Mouse (Mus musculus) hindbrain, embryonic 14.5 days (tissue): ENCODE results near the gene Ankrd40. TPM values are rescaled to one million over a fixed set of nuclear protein-coding genes. Genes with fewer than 3 reads are reported as not detected.
A peak's percentile ranks its signal among the peaks of the same experiment; 100 is the strongest.

Source experiments
- ATAC-seq: fragments of 200-750 bp; cut with Nextera tagmentation; 2 replicates; pipeline ENCODE4 v1.8.0; 2017; ENCODE audit warnings: moderate number of reproducible peaks, mild to moderate bottlenecking, moderate TSS enrichment, moderate library complexity; ENCODE audit not compliant: low FRiP score
- DNase-seq: peaks from one replicate; pipeline ENCODE4 v3.0.0-alpha.2; 2015; ENCODE audit warnings: low spot score
- H3K27ac ChIP-seq: fragments of 300-500 bp; sonication (generic); 2 replicates; pipeline ENCODE4 v1.5.1; 2014; ENCODE audit warnings: mild to moderate bottlenecking, moderate library complexity
- H3K27me3 ChIP-seq: fragments of 300-500 bp; sonication (generic); 2 replicates; pipeline ENCODE4 v1.6.1; 2014; ENCODE audit warnings: mild to moderate bottlenecking, low read length, mixed read lengths; ENCODE audit not compliant: control insufficient read depth, insufficient read depth
- H3K36me3 ChIP-seq: fragments of 300-500 bp; sonication (generic); replicated peaks from 2 replicates; pipeline ENCODE4 v1.6.1; 2014; ENCODE audit not compliant: control insufficient read depth, insufficient read depth
- H3K4me1 ChIP-seq: fragments of 300-500 bp; sonication (generic); replicated peaks from 2 replicates; pipeline ENCODE4 v1.6.1; 2014; ENCODE audit warnings: antibody characterized with exemption, low read length, mixed read lengths; ENCODE audit not compliant: control insufficient read depth, insufficient read depth
- H3K4me2 ChIP-seq: fragments of 300-500 bp; sonication (generic); replicated peaks from 2 replicates; pipeline ENCODE4 v1.6.1; 2014; ENCODE audit warnings: mild to moderate bottlenecking, moderate library complexity
- H3K4me3 ChIP-seq: fragments of 300-500 bp; sonication (generic); replicated peaks from 2 replicates; pipeline ENCODE4 v1.5.1; 2014; ENCODE audit warnings: mild to moderate bottlenecking, low read length
- H3K9ac ChIP-seq: fragments of 300-500 bp; sonication (generic); 2 replicates; pipeline ENCODE4 v1.6.1; 2014
- H3K9me3 ChIP-seq: fragments of 300-500 bp; sonication (generic); 2 replicates; pipeline ENCODE4 v1.6.1; 2016; ENCODE audit warnings: low read length; ENCODE audit not compliant: control insufficient read depth
- WGBS: fragments of 180-500 bp; shearing (Covaris S2); extraction: QIAGEN DNeasy Blood & Tissue Kit; methylation state at CpG from one replicate; pipeline ENCODE4 v1.1.7; 2014; 5-methylcytosine and 5-hydroxymethylcytosine counted together
- polyA plus RNA-seq: library from polyadenylated mRNA; unstranded; fragments of >200 nt; fragmentation: Nextera tagmentation; extraction: Ambion mirVana; gene quantifications from 2 replicates; pipeline ENCODE4 v1.2.1, GENCODE M21; 2014

Ankrd40 gene
- polyA plus RNA-seq, 1 experiment from 2014 or later = 12.8 TPM

DNA sequence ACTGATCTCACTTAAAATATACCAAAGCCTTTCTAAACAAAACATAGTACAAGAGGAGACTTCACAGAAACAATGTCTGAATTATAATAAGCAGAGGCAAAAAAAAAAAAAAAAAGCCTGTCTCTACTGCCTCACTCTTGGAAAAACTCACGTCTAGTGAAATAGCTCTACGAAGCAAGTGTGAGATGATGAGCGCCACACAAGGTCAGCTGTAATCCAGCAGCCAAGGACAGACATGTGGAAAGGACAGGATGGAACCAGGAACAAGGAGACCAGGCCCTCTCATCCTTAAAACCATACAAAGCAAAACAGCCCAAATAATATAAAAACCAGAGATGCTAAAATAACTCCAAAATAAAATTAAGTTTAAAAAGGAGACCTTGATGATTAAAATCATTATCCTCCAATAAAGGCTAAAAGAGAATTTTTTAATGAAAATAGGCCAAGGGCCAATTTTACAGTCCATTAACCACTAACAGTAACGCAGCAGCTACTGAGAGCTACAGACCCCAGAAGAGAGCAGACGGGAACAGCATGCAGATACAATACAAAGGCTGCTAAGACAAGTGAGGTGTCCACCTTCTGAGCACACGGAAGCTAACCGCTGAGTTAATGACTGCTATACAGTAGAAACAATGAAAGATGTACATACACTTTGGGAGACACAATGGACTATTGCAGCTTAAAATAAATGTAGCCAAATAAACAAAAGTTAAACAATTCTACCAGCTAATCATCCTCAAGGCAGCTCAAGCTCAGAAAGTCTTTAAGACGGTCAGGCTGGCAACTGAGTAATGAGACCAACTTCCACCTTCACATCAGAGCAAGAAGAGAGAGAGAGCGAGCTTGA, 32.6 kb upstream of the Ankrd40 start:
- Histone ChIP-seq H3K4me1 (no peaks in the 10 kb centered on the region), H3K9me3 (no peaks in the 10 kb centered on the region), H3K36me3 (peaks cover 97% of the 10 kb centered on the region), H3K9ac (no peak overlapping the region), H3K27me3 (no peaks in the 10 kb centered on the region), H3K4me2 (no peak overlapping the region), H3K4me3 (no peak overlapping the region), H3K27ac (no peak overlapping the region)
- 55% methylated on average over 9 of the region's 9 CpGs for WGBS
- ATAC-seq = no peak
- DNase-seq = no peak

GRCm38 (mm10) chr11:94312733-94313132, 15.1 kb upstream of the Ankrd40 start:
- H3K4me3 ChIP-seq = no peak overlapping the region
- H3K27me3 ChIP-seq = no peaks in the 10 kb centered on the region
- peaks cover 13% of the 10 kb centered on the region; the same call in 1 of the 2 replicates for H3K36me3 ChIP-seq
- H3K9me3 ChIP-seq = no peaks in the 10 kb centered on the region
- no peak overlapping the region for H3K27ac ChIP-seq
- DNase-seq (no peak), ATAC-seq (no peak)
- 82% methylated on average over 1 of the region's 1 CpGs for WGBS
- no peak overlapping the region for H3K4me2 ChIP-seq
- H3K9ac ChIP-seq = no peak overlapping the region
- H3K4me1 ChIP-seq = peaks cover 36% of the 10 kb centered on the region

- no peaks in the 10 kb centered on the region for H3K27me3 ChIP-seq
- H3K9me3 ChIP-seq = no peaks in the 10 kb centered on the region
- 84% methylated on average over 2 of the region's 2 CpGs for WGBS
- ATAC-seq (no peak), DNase-seq (no peak)
- H3K4me1 ChIP-seq = peaks cover 40% of the 10 kb centered on the region
- H3K4me3 ChIP-seq = no peak overlapping the region
- H3K36me3 ChIP-seq = no peaks in the 10 kb centered on the region; the same call in 1 of the 2 replicates
- no peak overlapping the region for H3K4me2 ChIP-seq
- no peak overlapping the region for H3K27ac ChIP-seq
- no peak overlapping the region for H3K9ac ChIP-seq
Observed at GRCm38 (mm10) chr11:94314098-94314652, 13.6 kb upstream of the Ankrd40 start.

DNA sequence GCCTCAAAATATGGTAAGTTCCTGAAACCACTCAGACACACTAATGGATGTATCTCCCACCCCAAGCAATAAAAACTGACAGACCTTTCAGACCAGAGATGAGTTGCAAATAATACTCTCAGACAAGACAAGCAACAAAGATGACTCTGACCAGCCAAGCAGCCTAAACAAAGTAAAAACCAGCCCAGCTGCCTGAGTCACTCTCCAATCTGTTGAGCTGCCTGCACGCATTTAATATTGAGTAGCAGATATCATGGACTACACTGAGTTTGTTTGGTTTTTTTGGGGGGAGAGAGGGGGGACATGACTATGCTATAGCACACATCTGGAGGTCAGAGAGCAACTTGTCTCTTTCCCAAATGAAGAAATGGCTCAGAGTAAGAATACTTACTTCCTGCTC, 12.5 kb upstream of the Ankrd40 start:
- ATAC-seq = no peak
- Histone ChIP-seq H3K4me1 (peaks cover 51% of the 10 kb centered on the region), H3K9ac (no peak overlapping the region), H3K4me3 (no peak overlapping the region), H3K27me3 (no peaks in the 10 kb centered on the region), H3K27ac (no peak overlapping the region), H3K9me3 (no peaks in the 10 kb centered on the region), H3K4me2 (no peak overlapping the region), H3K36me3 (no peaks in the 10 kb centered on the region; the same call in 1 of the 2 replicates)
- DNase-seq = no peak
- WGBS = 70% methylated on average over 1 of the region's 1 CpGs

DNA sequence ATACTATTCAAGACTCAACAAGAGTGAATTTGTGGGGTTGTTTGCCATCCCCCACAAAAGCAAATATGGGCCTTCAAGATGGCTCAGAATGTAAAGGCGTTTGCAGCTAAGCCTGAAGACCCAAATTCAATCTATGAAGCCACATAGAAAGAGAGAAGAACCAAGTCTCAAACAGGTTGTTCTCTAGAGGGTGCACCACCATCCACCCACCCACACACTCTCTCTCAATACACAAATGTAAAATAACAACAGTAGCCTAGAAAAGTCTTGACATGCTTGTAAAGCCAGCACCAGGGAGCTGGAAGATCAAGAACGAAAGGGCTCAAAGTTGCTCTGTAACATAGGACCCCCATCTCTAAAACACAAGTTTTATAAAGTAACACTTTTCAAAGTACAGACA, 11.3 kb upstream of the Ankrd40 start:
- Histone ChIP-seq H3K4me1 (peaks cover 53% of the 10 kb centered on the region), H3K4me2 (no peak overlapping the region), H3K4me3 (no peak overlapping the region), H3K36me3 (no peaks in the 10 kb centered on the region; the same call in 1 of the 2 replicates), H3K27me3 (no peaks in the 10 kb centered on the region), H3K9me3 (no peaks in the 10 kb centered on the region), H3K9ac (no peak overlapping the region), H3K27ac (no peak overlapping the region)
- WGBS = 83% methylated on average over 2 of the region's 2 CpGs
- ATAC-seq = no peak
- no peak for DNase-seq

DNA sequence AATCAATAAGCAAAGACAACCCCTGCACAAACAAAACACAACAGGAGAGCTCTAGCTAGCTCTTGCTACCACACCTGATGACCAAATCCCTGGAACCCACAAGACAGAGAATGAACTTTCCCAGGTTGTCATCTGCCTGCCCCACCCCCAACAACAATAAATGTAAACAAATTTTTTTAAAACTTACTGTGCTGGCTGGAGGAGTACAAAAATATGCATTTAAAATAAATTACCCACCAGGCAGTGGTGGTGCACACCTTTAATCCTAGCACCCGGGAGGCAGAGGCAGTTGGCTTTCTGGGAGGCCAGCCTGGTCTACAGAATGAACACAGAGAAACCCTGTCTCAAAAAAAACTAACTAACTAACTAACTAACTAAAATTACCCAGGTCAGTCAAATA, 10.8 kb upstream of the Ankrd40 start:
- H3K4me1 ChIP-seq = peaks cover 53% of the 10 kb centered on the region
- no peak overlapping the region for H3K4me3 ChIP-seq
- H3K27ac ChIP-seq = no peak overlapping the region
- no peak for ATAC-seq
- H3K9ac ChIP-seq = no peak overlapping the region
- no peaks in the 10 kb centered on the region; the same call in 1 of the 2 replicates for H3K36me3 ChIP-seq
- DNase-seq = no peak
- no peaks in the 10 kb centered on the region for H3K27me3 ChIP-seq
- no peak overlapping the region for H3K4me2 ChIP-seq
- 91% methylated on average over 1 of the region's 1 CpGs for WGBS
- no peaks in the 10 kb centered on the region for H3K9me3 ChIP-seq

- H3K27me3 ChIP-seq = no peaks in the 10 kb centered on the region
- peaks cover 56% of the 10 kb centered on the region for H3K4me1 ChIP-seq
- H3K4me3 ChIP-seq = no peak overlapping the region
- H3K4me2 ChIP-seq = 0 out of 2 replicates have a peak overlapping the region, but pooled peaks have one; percentile 11
- H3K27ac ChIP-seq = no peak overlapping the region
- no peaks in the 10 kb centered on the region for H3K9me3 ChIP-seq
- H3K9ac ChIP-seq = no peak overlapping the region
- no peaks in the 10 kb centered on the region; the same call in 1 of the 2 replicates for H3K36me3 ChIP-seq
- DNase-seq = no peak
- no peak for ATAC-seq
- WGBS = 69% methylated on average over 4 of the region's 4 CpGs
Observed at GRCm38 (mm10) chr11:94317515-94317914, 10.3 kb upstream of the Ankrd40 start.

GRCm38 (mm10) chr11:94318056-94318455, 9.7 kb upstream of the Ankrd40 start:
- H3K4me3 ChIP-seq = no peak overlapping the region
- no peaks in the 10 kb centered on the region; the same call in 1 of the 2 replicates for H3K36me3 ChIP-seq
- no peaks in the 10 kb centered on the region for H3K9me3 ChIP-seq
- H3K27ac ChIP-seq = no peak overlapping the region
- 0 out of 2 replicates have a peak overlapping the region, but pooled peaks have one; percentile 11 for H3K4me2 ChIP-seq
- no peak for ATAC-seq
- no peak for DNase-seq
- H3K4me1 ChIP-seq = peaks cover 54% of the 10 kb centered on the region
- no peak overlapping the region for H3K9ac ChIP-seq
- WGBS = 86% methylated on average over 5 of the region's 5 CpGs
- no peaks in the 10 kb centered on the region for H3K27me3 ChIP-seq
